In genomic region chr9:57861951-57862471, GRCm38 (mm10) we compare ENCODE assay signal across 8 mouse cellular contexts. TPM values are rescaled to one million over a fixed set of nuclear protein-coding genes. Genes with fewer than 3 reads are reported as not detected.
A peak's percentile ranks its signal among the peaks of the same experiment; 100 is the strongest.
DNase-seq lines count a peak whose midpoint lies in the region; ATAC-seq and TF ChIP-seq lines count a peak whose summit lies in the region.

No protein-coding gene starts in this region.

- H3K4me3 ChIP-seq in ES-E14 (ENCODE audit: insufficient read depth in 1 of 2, low read depth in 1 of 2, low read length in 2 of 2, poor library complexity in 1 of 2, severe bottlenecking in 1 of 2), result no peak overlapping the region
- no peak overlapping the region for H3K4me3 ChIP-seq in lung, embryonic 14.5 days (ENCODE audit: low read depth, low read length)

- H3K27me3 ChIP-seq in lung, embryonic 14.5 days (ENCODE audit: insufficient read depth, low read length), result no peaks in the 10 kb centered on the region

- TF ChIP-seq CTCF in lung, embryonic 14.5 days (IDR thresholded peaks at IDR 0.05; ENCODE audit: low read depth), result peak; percentile 67

- H3K9ac ChIP-seq in ES-E14 (ENCODE audit: insufficient read depth, low read depth, low read length, poor library complexity, severe bottlenecking), result no peak overlapping the region
- no peak overlapping the region for H3K9ac ChIP-seq in lung, embryonic 14.5 days

- in situ Hi-C loops in ES-E14 (cut with MboI; ENCODE audit: low sequenced_read_pairs in 2 of 2, unreplicated experiment in 2 of 2), result loop anchor here (10.0 to 25.0 kb wide), 2 partner anchors 133 to 350 kb away; partner anchors contain the start of genes Islr (in 1 of the 2) and Islr2 (in 1 of the 2)

- H3K4me2 ChIP-seq in lung, embryonic 14.5 days, result no peak overlapping the region

- DNase-seq in 3T3-L1 (ENCODE audit: low read depth, low spot score) (peak; percentile 78), ES-E14 (ENCODE audit: low read depth, low spot score) (peak; percentile 40)
- peak; percentile 59 for DNase-seq in cerebellum, adult 11-12 months
- peak; percentile 51 for DNase-seq in forelimb bud, embryonic 11.5 days (ENCODE audit: low read depth, low spot score)
- peak; percentile 39 to 61 for DNase-seq in kidney, postnatal 36 days
- DNase-seq in lung, embryonic 14.5 days, result peak; percentile 74
- peak; percentile 23 for DNase-seq in ovary, postnatal 36 days (ENCODE audit: low spot score)
- peak; percentile 66 for DNase-seq in thymus, postnatal 4 days

- ATAC-seq in lung, embryonic 14.5 days (ENCODE audit: insufficient read depth), result no peak

- no peaks in the 10 kb centered on the region for H3K9me3 ChIP-seq in ES-E14 (ENCODE audit: control insufficient read depth, insufficient read depth, low read depth, low read length)
- H3K9me3 ChIP-seq in lung, embryonic 14.5 days (ENCODE audit: low read depth, low read length), result no peaks in the 10 kb centered on the region

- no peaks in the 10 kb centered on the region for H3K4me1 ChIP-seq in ES-E14 (ENCODE audit: control insufficient read depth in 2 of 2, insufficient read depth in 2 of 2, low read length in 2 of 2, poor library complexity in 1 of 2)
- no peaks in the 10 kb centered on the region for H3K4me1 ChIP-seq in lung, embryonic 14.5 days (ENCODE audit: insufficient read depth)

- no peaks in the 10 kb centered on the region for H3K36me3 ChIP-seq in ES-E14 (ENCODE audit: control insufficient read depth, insufficient read depth, low read length, poor library complexity, severe bottlenecking)
- no peaks in the 10 kb centered on the region for H3K36me3 ChIP-seq in lung, embryonic 14.5 days (ENCODE audit: insufficient read depth)

- WGBS in lung, embryonic 14.5 days, result 42% methylated on average over 9 of the region's 9 CpGs

- no peak overlapping the region for H3K27ac ChIP-seq in ES-E14 (ENCODE audit: insufficient read depth, low read depth, low read length, poor library complexity, severe bottlenecking)
- H3K27ac ChIP-seq in lung, embryonic 14.5 days (ENCODE audit: low read depth), result no peak overlapping the region

TF ChIP-seq in ES-E14, 5 proteins besides CTCF, POLR2A, EP300 and RAD21:
- TF ChIP-seq CHD2 (IDR thresholded peaks at IDR 0.05; ENCODE audit: low read depth, low read length) (no peak), ZNF384 (IDR thresholded peaks at IDR 0.05; ENCODE audit: low read depth, low read length) (no peak), ZC3H11A (IDR thresholded peaks at IDR 0.05; ENCODE audit: borderline replicate concordance, low read depth, low read length) (peak; percentile 80)

RNA-seq across cellular contexts. Expression of gene Arid3b, which starts 25.4 kb away (rescaled TPM):
- total RNA-seq in ES-E14 (2012; rRNA removed), result 20.3 and 23.4 TPM in 2 replicates
- 4.7 and 4.9 TPM in 2 replicates for polyA plus RNA-seq in lung, embryonic 14.5 days (2014; fragmentation: Nextera tagmentation; extraction: Ambion mirVana)

RNA-seq across cellular contexts. Expression of gene Ubl7, which starts 48.8 kb away (rescaled TPM):
- 16.4 and 21.2 TPM in 2 replicates for total RNA-seq in ES-E14 (2012; rRNA removed)
- polyA plus RNA-seq in lung, embryonic 14.5 days (2014; fragmentation: Nextera tagmentation; extraction: Ambion mirVana), result 101 and 107 TPM in 2 replicates

Comparison
In these comparisons a context has a peak if more than half of its experiments do, and no peak if none do; other contexts are left out.
1. DNase-seq: peak in every context shown above with its lines; median percentile 78 in 3T3-L1; 74 in lung, embryonic 14.5 days; 66 in thymus, postnatal 4 days; 59 in cerebellum, adult 11-12 months; 51 in forelimb bud, embryonic 11.5 days; 50 in kidney, postnatal 36 days; 40 in ES-E14; 23 in ovary, postnatal 36 days.